Mouse (Mus musculus): ENCODE results near the gene Ankrd28.

- TF ChIP-seq POLR2A (IDR thresholded peaks at IDR 0.05; ENCODE audit: insufficient read length, low read depth) (no peak), USF1 (IDR thresholded peaks at IDR 0.05; ENCODE audit: low read depth) (no peak), POLR2AphosphoS2 (IDR thresholded peaks at IDR 0.05; ENCODE audit: insufficient read length, low read depth) (no peak), E2F4 (IDR thresholded peaks at IDR 0.05; ENCODE audit: insufficient read depth) (no peak), TCF12 (IDR thresholded peaks at IDR 0.05; ENCODE audit: insufficient read depth, poor library complexity, severe bottlenecking) (no peak), MYOD1 (IDR thresholded peaks at IDR 0.05; ENCODE audit: control insufficient read depth in 1 of 3, insufficient read length in 2 of 3, low read depth in 2 of 3) (peak in 1 of 3 experiments; percentile 38)
Measured at GRCm38 (mm10) chr14:31668326-31668725, 162.1 kb downstream of the Ankrd28 start.

Data from myocyte (in vitro differentiated cells).